Mouse (Mus musculus) thymus, postnatal 36 days (tissue): ENCODE measurements at regions not wholly inside any gene's neighbourhood (a gene's known extent, or its start where the extent isn't known, plus 50 kb on each side); places are given as distances from the start of the nearest gene placed in this dataset.
A peak's percentile ranks its signal among the peaks of the same experiment; 100 is the strongest.

Experiments
- DNase-seq, 2 experiments: peaks; one replicate each; pipeline ENCODE4 v3.0.0; 2022; ENCODE audit warnings: mixed read lengths in 2 of 2

GRCm38 (mm10) chr15:68435961-68436360 lies 1935.3 kb upstream of the Lrrc6 start:
- no peak for DNase-seq

GRCm38 (mm10) chr15:68431251-68431650 lies 1930.5 kb upstream of the Lrrc6 start:
- DNase-seq, result no peak

GRCm38 (mm10) chr15:68430486-68430885 lies 1929.8 kb upstream of the Lrrc6 start:
- no peak for DNase-seq

GRCm38 (mm10) chr15:68428444-68429228 lies 1927.9 kb upstream of the Lrrc6 start:
- no peak for DNase-seq

- no peak for DNase-seq
Observed at GRCm38 (mm10) chr15:68417142-68417541, 1916.4 kb upstream of the Lrrc6 start.

GRCm38 (mm10) chr15:68415401-68415925 lies 1914.8 kb upstream of the Lrrc6 start:
- peak; percentile 9 for DNase-seq

GRCm38 (mm10) chr15:68414047-68414446 lies 1913.3 kb upstream of the Lrrc6 start:
- DNase-seq, result no peak

GRCm38 (mm10) chr15:68412697-68413096 lies 1912.0 kb upstream of the Lrrc6 start:
- DNase-seq, result no peak

- DNase-seq, result no peak
Observed at GRCm38 (mm10) chr15:68412156-68412555, 1911.4 kb upstream of the Lrrc6 start.

GRCm38 (mm10) chr15:68403554-68404070 lies 1902.9 kb upstream of the Lrrc6 start:
- no peak for DNase-seq

GRCm38 (mm10) chr15:68401726-68402125 lies 1901.0 kb upstream of the Lrrc6 start:
- DNase-seq, result no peak

GRCm38 (mm10) chr15:68401006-68401405 lies 1900.3 kb upstream of the Lrrc6 start:
- no peak for DNase-seq

GRCm38 (mm10) chr15:68396566-68396965 lies 1895.9 kb upstream of the Lrrc6 start:
- no peak for DNase-seq

- peak; percentile 9 to 11 for DNase-seq
Observed at GRCm38 (mm10) chr15:68394749-68395148, 1894.0 kb upstream of the Lrrc6 start.

- no peak for DNase-seq
Observed at GRCm38 (mm10) chr15:68394157-68394556, 1893.4 kb upstream of the Lrrc6 start.

- no peak for DNase-seq
Observed at GRCm38 (mm10) chr15:68391737-68392136, 1891.0 kb upstream of the Lrrc6 start.

GRCm38 (mm10) chr15:68389855-68390254 lies 1889.1 kb upstream of the Lrrc6 start:
- DNase-seq, result no peak

- DNase-seq, result no peak
Observed at GRCm38 (mm10) chr15:68387349-68388065, 1886.8 kb upstream of the Lrrc6 start.

- no peak for DNase-seq
Observed at GRCm38 (mm10) chr15:68384571-68385335, 1884.0 kb upstream of the Lrrc6 start.

- DNase-seq, result no peak
Observed at GRCm38 (mm10) chr15:68375166-68375565, 1874.5 kb upstream of the Lrrc6 start.

GRCm38 (mm10) chr15:68366816-68367215 lies 1866.1 kb upstream of the Lrrc6 start:
- DNase-seq, result no peak

GRCm38 (mm10) chr15:68363058-68363735 lies 1862.5 kb upstream of the Lrrc6 start:
- DNase-seq, result peak; percentile 99
